Mouse (Mus musculus): ENCODE measurements at regions not wholly inside any gene's neighbourhood (a gene's known extent, or its start where the extent isn't known, plus 50 kb on each side); places are given as distances from the start of the nearest gene placed in this dataset.

DNA sequence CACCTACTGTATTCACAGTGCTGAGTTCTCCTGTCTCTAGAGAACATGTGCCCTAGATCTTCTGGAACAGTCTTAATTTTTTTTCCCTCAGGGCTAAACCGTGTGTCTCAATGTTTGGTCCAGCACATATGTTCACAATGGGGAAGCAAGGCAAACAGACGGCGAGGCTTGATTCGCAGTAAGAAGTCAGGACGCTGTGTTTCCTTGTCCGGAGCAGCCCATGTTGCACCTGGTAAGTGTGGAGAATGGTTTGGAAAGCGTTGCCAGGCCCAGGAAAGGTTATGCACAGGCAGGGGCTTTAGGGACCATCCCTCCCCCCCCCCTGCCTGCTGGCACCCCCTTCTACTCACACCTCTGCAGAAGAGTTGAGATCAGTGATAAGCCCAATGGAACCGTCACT, 121.4 kb downstream of the Dact1 start:
- TF ChIP-seq CTCF (IDR thresholded peaks at IDR 0.05; ENCODE audit: extremely low read depth, insufficient read length, insufficient replicate concordance, low read depth, low read length) (no peak), POLR2A (IDR thresholded peaks at IDR 0.05; ENCODE audit: low read depth, low read length) (no peak)

Data from small intestine, adult 2 months (tissue).